8 mouse cellular contexts compared by ENCODE assay signal in the genomic region with DNA sequence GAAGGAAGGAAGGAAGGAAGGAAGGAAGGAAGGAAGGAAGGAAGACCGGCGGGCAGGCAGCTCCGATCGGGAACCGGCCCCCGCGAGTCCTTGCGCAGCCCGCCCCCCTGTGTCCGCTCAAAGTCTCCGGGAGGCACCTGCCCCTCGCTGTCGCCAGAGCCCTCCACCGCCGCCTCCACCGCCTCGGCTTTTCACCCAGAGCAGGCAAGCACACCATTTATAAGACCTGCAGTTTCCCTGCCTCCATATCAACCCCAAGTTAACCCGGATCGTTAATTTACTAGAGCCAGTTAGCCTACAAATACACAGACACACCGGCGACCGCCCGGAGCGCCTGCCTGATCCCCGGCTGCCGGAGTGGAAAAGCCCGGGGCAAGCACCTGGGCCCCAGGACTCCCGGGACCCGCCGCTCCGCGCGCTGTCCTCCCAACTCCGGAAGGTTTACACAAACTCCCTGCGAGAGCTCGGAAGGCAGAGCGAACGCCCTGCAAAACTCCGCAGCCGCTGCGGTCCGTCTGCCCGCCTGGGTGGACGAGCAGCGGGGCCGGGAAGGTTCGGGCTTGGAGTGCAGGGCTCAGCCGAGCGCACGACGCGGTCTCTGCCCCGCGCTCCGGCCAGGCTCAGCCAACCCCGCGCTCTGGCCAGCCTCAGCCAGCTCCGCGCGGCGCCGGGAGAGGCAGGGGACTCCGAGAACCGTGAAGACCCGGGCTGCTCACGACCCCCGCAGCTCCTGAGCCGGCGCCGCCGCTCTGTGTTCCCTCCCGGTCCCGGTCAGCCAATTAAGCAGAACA. TPM values are rescaled to one million over a fixed set of nuclear protein-coding genes. Genes with fewer than 3 reads are reported as not detected.
DNase-seq lines count a peak whose midpoint lies in the region; ATAC-seq and TF ChIP-seq lines count a peak whose summit lies in the region.

No protein-coding gene starts in this region.

- TF ChIP-seq CTCF in intestine, postnatal 0 days (IDR thresholded peaks at IDR 0.05; ENCODE audit: low read depth) = peak; percentile 46
- TF ChIP-seq CTCF in liver, adult 2 months (IDR thresholded peaks at IDR 0.05; ENCODE audit: low read depth, low read length) = no peak

- H3K27me3 ChIP-seq in intestine, postnatal 0 days (replicated peaks; ENCODE audit: control insufficient read depth, insufficient read depth, low read length) = no peaks in the 10 kb centered on the region; the same call in 1 of the 2 replicates
- H3K27me3 ChIP-seq in liver, adult 2 months (ENCODE audit: control insufficient read depth, insufficient read depth, low read length) = no peaks in the 10 kb centered on the region
- H3K27me3 ChIP-seq in myocyte (ENCODE audit: control insufficient read depth, insufficient read depth, insufficient read length) = peaks cover 22% of the 10 kb centered on the region
- peaks cover 12% of the 10 kb centered on the region; the same call in 1 of the 2 replicates for H3K27me3 ChIP-seq in stomach, embryonic 15.5 days (replicated peaks)

- peak; percentile 13; the same call in 1 of the 2 replicates for ATAC-seq in granulocyte monocyte progenitor cell, adult 5-6 weeks (replicated peaks; ENCODE audit: poor library complexity, severe bottlenecking)
- peak; percentile 57 for ATAC-seq in intestine, postnatal 0 days
- ATAC-seq in stomach, embryonic 15.5 days (ENCODE audit: insufficient read depth, low FRiP score, low read depth) = peak; percentile 50; the same call in 1 of the 2 replicates

- H3K4me1 ChIP-seq in intestine, postnatal 0 days (replicated peaks; ENCODE audit: control insufficient read depth, insufficient read depth, low read length) = no peaks in the 10 kb centered on the region
- H3K4me1 ChIP-seq in liver, adult 2 months (ENCODE audit: control insufficient read depth, insufficient read depth, low read length) = 0 out of 2 replicates have a peak, but pooled peaks cover 3% of the 10 kb centered on the region
- H3K4me1 ChIP-seq in stomach, embryonic 15.5 days = peaks cover 19% of the 10 kb centered on the region

- no peak for TF ChIP-seq POLR2A in liver, adult 2 months (IDR thresholded peaks at IDR 0.05; ENCODE audit: extremely low read depth, insufficient read depth, low read length)
- no peak for TF ChIP-seq POLR2A in myocyte (IDR thresholded peaks at IDR 0.05; ENCODE audit: insufficient read length, low read depth)

- peak; percentile 14 for DNase-seq in ovary, adult 18-20 months (ENCODE audit: low spot score)
- DNase-seq in ovary, postnatal 14 days (ENCODE audit: low spot score) = no peak
- peak; percentile 76 for DNase-seq in embryo, embryonic 11 days
- DNase-seq in liver, adult 2 months (ENCODE audit: extremely low read depth, low read depth, low spot score) = peak; percentile 43

- H3K36me3 ChIP-seq in intestine, postnatal 0 days (ENCODE audit: control insufficient read depth, insufficient read depth) = no peaks in the 10 kb centered on the region
- no peaks in the 10 kb centered on the region for H3K36me3 ChIP-seq in liver, adult 2 months (ENCODE audit: control insufficient read depth, insufficient read depth, low read length)
- no peaks in the 10 kb centered on the region for H3K36me3 ChIP-seq in myocyte (ENCODE audit: control insufficient read depth, insufficient read depth)
- no peaks in the 10 kb centered on the region for H3K36me3 ChIP-seq in stomach, embryonic 15.5 days

- H3ac ChIP-seq in myocyte (ENCODE audit: control insufficient read depth, insufficient read length) = peak overlapping the region; percentile 9

- peaks cover 4% of the 10 kb centered on the region; the same call in 1 of the 2 replicates for H3K79me2 ChIP-seq in liver, adult 2 months (ENCODE audit: control insufficient read depth, insufficient read depth, low read length)
- H3K79me2 ChIP-seq in myocyte (ENCODE audit: control insufficient read depth, insufficient read depth) = no peaks in the 10 kb centered on the region

- H3K9ac ChIP-seq in intestine, postnatal 0 days (ENCODE audit: low read depth, low read length) = peak overlapping the region; percentile 75
- peak overlapping the region; percentile 76 for H3K9ac ChIP-seq in liver, adult 2 months (ENCODE audit: low read depth, low read length)
- H3K9ac ChIP-seq in stomach, embryonic 15.5 days = peak overlapping the region; percentile 54

- no peaks in the 10 kb centered on the region for H3K9me3 ChIP-seq in intestine, postnatal 0 days (ENCODE audit: control insufficient read depth)
- no peaks in the 10 kb centered on the region for H3K9me3 ChIP-seq in stomach, embryonic 15.5 days

- WGBS in intestine, postnatal 0 days = under 1% methylated on average over 73 of the region's 73 CpGs
- WGBS in liver, adult 2 months = under 1% methylated on average over 73 of the region's 73 CpGs
- under 1% methylated on average over 69 of the region's 73 CpGs for whole genome bisulfite sequencing in stomach, embryonic 15.5 days

- peak overlapping the region; percentile 81 for H3K4me3 ChIP-seq in intestine, postnatal 0 days (ENCODE audit: low read depth, low read length)
- peak overlapping the region; percentile 71 for H3K4me3 ChIP-seq in liver, adult 2 months (ENCODE audit: insufficient read depth, low read depth, low read length)
- peak overlapping the region; percentile 27 for H3K4me3 ChIP-seq in myocyte
- H3K4me3 ChIP-seq in stomach, embryonic 15.5 days (replicated peaks) = peak overlapping the region; percentile 70

- H3K27ac ChIP-seq in intestine, postnatal 0 days (ENCODE audit: low read depth, low read length) = peak overlapping the region; percentile 83
- peak overlapping the region; percentile 29 for H3K27ac ChIP-seq in liver, adult 2 months (replicated peaks; ENCODE audit: insufficient read depth, low read depth, low read length)
- H3K27ac ChIP-seq in stomach, embryonic 15.5 days = peak overlapping the region; percentile 69

- peak overlapping the region; percentile 98 for H3K4me2 ChIP-seq in intestine, postnatal 0 days (replicated peaks; ENCODE audit: low read depth)
- H3K4me2 ChIP-seq in myocyte (ENCODE audit: low read depth) = peak overlapping the region; percentile 93
- peak overlapping the region; percentile 100 for H3K4me2 ChIP-seq in stomach, embryonic 15.5 days

TF ChIP-seq in myocyte, 11 proteins besides CTCF, POLR2A, EP300 and RAD21:
- TF ChIP-seq TCF3 (IDR thresholded peaks at IDR 0.05; ENCODE audit: insufficient read length, low read depth) = no peak
- TF ChIP-seq SRF (IDR thresholded peaks at IDR 0.05; ENCODE audit: control insufficient read depth, insufficient read length, low read depth) = no peak
- TF ChIP-seq MYOD1 (IDR thresholded peaks at IDR 0.05; ENCODE audit: control insufficient read depth in 1 of 3, insufficient read length in 2 of 3, low read depth in 2 of 3) = no peak
- TF ChIP-seq REST (IDR thresholded peaks at IDR 0.05; ENCODE audit: insufficient read depth, insufficient read length) = no peak
- TF ChIP-seq TCF12 (IDR thresholded peaks at IDR 0.05; ENCODE audit: insufficient read depth, poor library complexity, severe bottlenecking) = no peak
- no peak for TF ChIP-seq E2F4 (IDR thresholded peaks at IDR 0.05; ENCODE audit: insufficient read depth)
- no peak for TF ChIP-seq POLR2AphosphoS2 (IDR thresholded peaks at IDR 0.05; ENCODE audit: insufficient read length, low read depth)
- TF ChIP-seq USF1 (IDR thresholded peaks at IDR 0.05; ENCODE audit: low read depth) = no peak
- no peak for TF ChIP-seq CEBPB (IDR thresholded peaks at IDR 0.05; ENCODE audit: insufficient read depth, poor library complexity, severe bottlenecking)
- no peak for TF ChIP-seq MYOG (IDR thresholded peaks at IDR 0.05; ENCODE audit: control insufficient read depth in 1 of 3, insufficient read depth in 1 of 3, insufficient read length in 2 of 3, low read depth in 2 of 3)
- no peak for TF ChIP-seq MAX (IDR thresholded peaks at IDR 0.05; ENCODE audit: low read depth)

RNA-seq across cellular contexts. Expression of a gene that starts 0.7 kb away (rescaled TPM):
- total RNA-seq in granulocyte monocyte progenitor cell, adult 5-6 weeks (2014; fragmentation: Nextera tagmentation) = not detected in 2 replicates
- 0.31 and 2.2 TPM in 2 replicates for total RNA-seq in granulocyte monocyte progenitor cell, adult 5-6 weeks (2017)
- polyA plus RNA-seq in intestine, postnatal 0 days (2015; fragmentation: Nextera tagmentation; extraction: Ambion mirVana) = 5.1 and 5.9 TPM in 2 replicates
- total RNA-seq in liver, adult 2 months (2014; rRNA removed) = 1.5 and 1.6 TPM in 2 replicates
- polyA plus RNA-seq in liver, adult 2 months (2012; rRNA removed) = 2.4 and 2.7 TPM in 2 replicates
- polyA plus RNA-seq in myocyte (2012; fragmentation: generic; extraction: Trizol) = 0.52 TPM
- polyA plus RNA-seq in stomach, embryonic 15.5 days (2015; fragmentation: Nextera tagmentation; extraction: Ambion mirVana) = 4.6 TPM in 2 replicates

RNA-seq across cellular contexts. Expression of a gene that starts 33.4 kb away (rescaled TPM):
- total RNA-seq in granulocyte monocyte progenitor cell, adult 5-6 weeks (2014; fragmentation: Nextera tagmentation) = 8.5 and 26.0 TPM in 2 replicates
- total RNA-seq in granulocyte monocyte progenitor cell, adult 5-6 weeks (2017) = 10.7 and 12.4 TPM in 2 replicates
- polyA plus RNA-seq in intestine, postnatal 0 days (2015; fragmentation: Nextera tagmentation; extraction: Ambion mirVana) = 7.3 and 7.4 TPM in 2 replicates
- total RNA-seq in liver, adult 2 months (2014; rRNA removed) = 3.0 and 3.5 TPM in 2 replicates
- polyA plus RNA-seq in liver, adult 2 months (2012; rRNA removed) = 3.8 and 5.4 TPM in 2 replicates
- 13.7 TPM for polyA plus RNA-seq in myocyte (2012; fragmentation: generic; extraction: Trizol)
- 31.5 and 34.5 TPM in 2 replicates for polyA plus RNA-seq in stomach, embryonic 15.5 days (2015; fragmentation: Nextera tagmentation; extraction: Ambion mirVana)

Comparison
In these comparisons a context has a peak if more than half of its experiments do, and no peak if none do; other contexts are left out.
1. H3K27ac ChIP-seq: peak in every context shown above with its lines; median percentile 83 in intestine, postnatal 0 days; 69 in stomach, embryonic 15.5 days; 29 in liver, adult 2 months.
2. H3K4me3 ChIP-seq: peak in every context shown above with its lines; median percentile 81 in intestine, postnatal 0 days; 71 in liver, adult 2 months; 70 in stomach, embryonic 15.5 days; 27 in myocyte.